Mouse (Mus musculus) CH12.LX (cell line): ENCODE measurements around the gene Sprr2k. TPM values are rescaled to one million over a fixed set of nuclear protein-coding genes. Genes with fewer than 3 reads are reported as not detected.

Experiments
- DNase-seq: peaks from one replicate; pipeline ENCODE4 v3.0.0-alpha.2; 2013; ENCODE audit errors: extremely low read depth
- H3K27ac ChIP-seq: 2 replicates; pipeline ENCODE4 v1.5.1; 2012; ENCODE audit warnings: low read depth, mild to moderate bottlenecking, control low read depth, moderate library complexity; ENCODE audit not compliant: insufficient read depth
- H3K27me3 ChIP-seq: replicated peaks from 2 replicates; pipeline ENCODE3; 2012; ENCODE audit warnings: inconsistent platforms
- H3K36me3 ChIP-seq, 2 experiments: replicated peaks in 1 of 2; 2 replicates each; pipeline versions ENCODE3 to v1.6.1; 2012; ENCODE audit warnings: inconsistent platforms in 1 of 2, low read length in 1 of 2, mild to moderate bottlenecking in 1 of 2, mixed read lengths in 1 of 2, moderate library complexity in 1 of 2; ENCODE audit not compliant: control insufficient read depth in 1 of 2, insufficient read depth in 1 of 2
- H3K4me1 ChIP-seq, 2 experiments: 2 replicates each; pipeline ENCODE4 v1.6.1; 2012; ENCODE audit warnings: inconsistent platforms in 1 of 2, moderate library complexity in 1 of 2; ENCODE audit not compliant: insufficient read depth in 2 of 2, control insufficient read depth in 1 of 2
- H3K4me2 ChIP-seq: 2 replicates; pipeline ENCODE4 v1.6.1; 2012; ENCODE audit warnings: low read depth, mild to moderate bottlenecking, control low read depth; ENCODE audit not compliant: poor library complexity, insufficient read depth, severe bottlenecking
- H3K4me3 ChIP-seq, 3 experiments: fragments of 150-350 bp in 1 of 3; sonication (generic) in 1 of 3; replicated peaks in 1 of 3; 2 replicates each; pipeline versions ENCODE3 to v1.5.1; 2011 to 2012; ENCODE audit warnings: low read depth in 2 of 3, low read length in 2 of 3, mild to moderate bottlenecking in 2 of 3, moderate library complexity in 2 of 3, control low read depth in 1 of 3, improper control_type of control experiment in 1 of 3, inconsistent platforms in 1 of 3, mixed read lengths in 1 of 3; ENCODE audit not compliant: poor library complexity in 1 of 3
- H3K79me2 ChIP-seq: replicated peaks from 2 replicates; pipeline ENCODE4 v1.6.1; 2012; ENCODE audit warnings: mild to moderate bottlenecking, moderate library complexity; ENCODE audit not compliant: control insufficient read depth, poor library complexity, insufficient read depth, severe bottlenecking; ENCODE audit errors: extremely low read depth
- H3K9ac ChIP-seq: 2 replicates; pipeline ENCODE4 v1.6.1; 2012; ENCODE audit warnings: low read depth, mild to moderate bottlenecking, control low read depth, moderate library complexity; ENCODE audit not compliant: insufficient read depth
- H3K9me3 ChIP-seq: replicated peaks from 2 replicates; pipeline ENCODE3; 2012; ENCODE audit warnings: low read length, inconsistent platforms, mixed read lengths
- BHLHE40 ChIP-seq: IDR thresholded peaks from 2 replicates; pipeline ENCODE4 v1.6.1; 2011; ENCODE audit warnings: mild to moderate bottlenecking, low read depth, low read length, improper control_type of control experiment
- CHD1 ChIP-seq: IDR thresholded peaks from 2 replicates; pipeline ENCODE4 v1.6.1; 2012; ENCODE audit warnings: low read depth, low read length, improper control_type of control experiment, inconsistent platforms
- CHD2 ChIP-seq: IDR thresholded peaks from 2 replicates; pipeline ENCODE4 v1.6.1; 2011; ENCODE audit warnings: low read length, improper control_type of control experiment
- CTCF ChIP-seq, 2 experiments: IDR thresholded peaks in 1 of 2; conservative IDR thresholded peaks in 1 of 2; 2 replicates each; pipeline ENCODE4 v1.5.1; 2011 to 2012; ENCODE audit warnings: low read depth in 2 of 2, low read length in 2 of 2, improper control_type of control experiment in 1 of 2, inconsistent platforms in 1 of 2, mild to moderate bottlenecking in 1 of 2, moderate library complexity in 1 of 2
- E2F4 ChIP-seq: IDR thresholded peaks from 2 replicates; pipeline ENCODE4 v1.6.1; 2011; ENCODE audit warnings: low read depth, low read length, improper control_type of control experiment; ENCODE audit not compliant: insufficient replicate concordance
- ELF1 ChIP-seq: IDR thresholded peaks from 2 replicates; pipeline ENCODE4 v1.6.1; 2014; ENCODE audit warnings: low read depth, mild to moderate bottlenecking, inconsistent platforms, low read length, improper control_type of control experiment
- ETS1 ChIP-seq: conservative IDR thresholded peaks from 2 replicates; pipeline ENCODE4 v1.6.1; 2012; ENCODE audit warnings: low read depth, mild to moderate bottlenecking, inconsistent platforms, low read length, improper control_type of control experiment, moderate library complexity
- HCFC1 ChIP-seq: IDR thresholded peaks from 2 replicates; pipeline ENCODE4 v1.6.1; 2012; ENCODE audit warnings: low read depth, mild to moderate bottlenecking, inconsistent platforms, low read length, improper control_type of control experiment
- MAFK ChIP-seq: IDR thresholded peaks from 2 replicates; pipeline ENCODE4 v1.6.1; 2011; ENCODE audit warnings: low read length, improper control_type of control experiment; ENCODE audit not compliant: insufficient replicate concordance
- MAX ChIP-seq: IDR thresholded peaks from 2 replicates; pipeline ENCODE4 v1.6.1; 2011; ENCODE audit warnings: low read length, improper control_type of control experiment
- MAZ ChIP-seq: IDR thresholded peaks from 2 replicates; pipeline ENCODE4 v1.6.1; 2012; ENCODE audit warnings: low read depth, mild to moderate bottlenecking, inconsistent platforms, low read length, improper control_type of control experiment, moderate library complexity
- MEF2A ChIP-seq: IDR thresholded peaks from 2 replicates; pipeline ENCODE4 v1.6.1; 2014; ENCODE audit warnings: low read depth, mild to moderate bottlenecking, inconsistent platforms, low read length, improper control_type of control experiment, borderline replicate concordance
- MXI1 ChIP-seq: IDR thresholded peaks from 2 replicates; pipeline ENCODE4 v1.6.1; 2011; ENCODE audit warnings: mild to moderate bottlenecking, low read depth, low read length, improper control_type of control experiment
- NELFE ChIP-seq: IDR thresholded peaks from 2 replicates; pipeline ENCODE4 v1.6.1; 2011; ENCODE audit warnings: low read depth, low read length, improper control_type of control experiment
- NRF1 ChIP-seq: IDR thresholded peaks from 2 replicates; pipeline ENCODE4 v1.6.1; 2014; ENCODE audit warnings: low read depth, mild to moderate bottlenecking, inconsistent platforms, low read length, improper control_type of control experiment, moderate library complexity
- PAX5 ChIP-seq: IDR thresholded peaks from 2 replicates; pipeline ENCODE4 v1.6.1; 2012; ENCODE audit warnings: low read length, inconsistent platforms, mixed read lengths
- POLR2A ChIP-seq: IDR thresholded peaks from 2 replicates; pipeline ENCODE4 v1.6.1; 2011; ENCODE audit warnings: low read depth, mild to moderate bottlenecking, improper control_type of control experiment, low read length
- POLR2AphosphoS2 ChIP-seq: IDR thresholded peaks from 2 replicates; pipeline ENCODE4 v1.6.1; 2011; ENCODE audit warnings: low read depth, low read length, improper control_type of control experiment
- SIN3A ChIP-seq: IDR thresholded peaks from 2 replicates; pipeline ENCODE4 v1.6.1; 2012; ENCODE audit warnings: low read length, improper control_type of control experiment, inconsistent platforms
- SMC3 ChIP-seq: IDR thresholded peaks from 2 replicates; pipeline ENCODE4 v1.6.1; 2011; ENCODE audit warnings: low read depth, low read length, improper control_type of control experiment
- TBP ChIP-seq: conservative IDR thresholded peaks from 2 replicates; pipeline ENCODE4 v1.6.1; 2011; ENCODE audit warnings: low read depth, low read length, improper control_type of control experiment
- TCF12 ChIP-seq: IDR thresholded peaks from 2 replicates; pipeline ENCODE4 v1.6.1; 2014; ENCODE audit warnings: low read depth, mild to moderate bottlenecking, inconsistent platforms, low read length, improper control_type of control experiment
- USF1 ChIP-seq: IDR thresholded peaks from 2 replicates; pipeline ENCODE4 v1.6.1; 2014; ENCODE audit warnings: low read depth, mild to moderate bottlenecking, inconsistent platforms, low read length, improper control_type of control experiment
- ZC3H11A ChIP-seq: IDR thresholded peaks from 2 replicates; pipeline ENCODE4 v1.6.1; 2012; ENCODE audit warnings: low read depth, mild to moderate bottlenecking, inconsistent platforms, low read length, improper control_type of control experiment
- ZKSCAN1 ChIP-seq: IDR thresholded peaks from 2 replicates; pipeline ENCODE4 v1.6.1; 2012; ENCODE audit warnings: low read depth, inconsistent platforms, low read length, improper control_type of control experiment, borderline replicate concordance
- ZMIZ1 ChIP-seq: IDR thresholded peaks from 2 replicates; pipeline ENCODE4 v1.6.1; 2012; ENCODE audit warnings: low read depth, mild to moderate bottlenecking, inconsistent platforms, low read length, improper control_type of control experiment
- dilution Hi-C: fragments of 300-500 bp; cut with MboI; formaldehyde crosslinking; loops from 2 replicates; pipeline ENCODE4 v1.14.3; 2020; ENCODE audit warnings: low sequenced_read_pairs; ENCODE audit not compliant: extremely low pct_unique_long_range_greater_than_20kb, extremely low pct_ligation_motif_present
- in situ Hi-C: fragments of 300-500 bp; cut with MboI; formaldehyde crosslinking; loops from 3 replicates; pipeline ENCODE4 v1.14.3; 2019; ENCODE audit warnings: low sequenced_read_pairs, low pct_ligation_motif_present, low pct_unique_long_range_greater_than_20kb, mixed read lengths
- polyA plus RNA-seq: library from polyadenylated mRNA; unstranded; fragments of >175 nt; gene quantifications from 2 replicates; pipeline ENCODE4 v1.2.1, GENCODE M21; 2012; ENCODE audit warnings: low read depth; ENCODE audit not compliant: insufficient read length
- total RNA-seq, 2 experiments: library from RNA; depleted of rRNA; stranded (reverse); fragments of 300-350 nt in 1 of 2; fragments of >200 nt in 1 of 2; gene quantifications; 2 replicates each; pipeline ENCODE4 v1.2.3; 2012 to 2014

The Sprr2k gene
- total and polyA plus RNA-seq, 3 experiments, result not detected

GRCm38 (mm10) chr3:92458620-92459019 lies 26.2 kb downstream of the Sprr2k start, which contains the start of gene Sprr3:
TSS of gene Sprr3 (minus strand) at chr3:92458720.
- Histone ChIP-seq H3K9ac (no peak within 1 kb of the TSS), H3K4me3 (no peak within 1 kb of the TSS), H3K27me3 (no peaks in the 10 kb centered on the region), H3K9me3 (peaks cover 33% of the 10 kb centered on the region), H3K79me2 (no peaks in the 10 kb centered on the region; the same call in 1 of the 2 replicates), H3K36me3 (no peaks in the 10 kb centered on the region), H3K4me2 (no peak within 1 kb of the TSS), H3K4me1 (no peaks in the 10 kb centered on the region), H3K27ac (no peak within 1 kb of the TSS)
- TF ChIP-seq NELFE (no peak), HCFC1 (no peak), ZC3H11A (no peak), USF1 (no peak), ELF1 (no peak), SMC3 (no peak), ZKSCAN1 (no peak), CHD1 (no peak), MAX (no peak), PAX5 (no peak), ETS1 (no peak), TCF12 (no peak), MAZ (no peak), MEF2A (no peak), CTCF (conservative IDR thresholded peaks at IDR 0.05 in 1 of 2, IDR thresholded peaks at IDR 0.05 in 1 of 2; ENCODE audit: low read depth in 2 of 2, low read length in 2 of 2) (no peak), MAFK (no peak), ZMIZ1 (no peak), BHLHE40 (no peak), TBP (no peak), MXI1 (no peak)
- no peak for DNase-seq
- in situ Hi-C loops (no loop called here), dilution Hi-C loops (no loop called here)

- in situ Hi-C loops, result no loop called here
- TF ChIP-seq PAX5 (no peak), MEF2A (no peak), CHD1 (no peak), NRF1 (no peak), USF1 (no peak), MAZ (no peak), BHLHE40 (no peak), ETS1 (no peak), MAX (no peak), POLR2AphosphoS2 (no peak), TCF12 (no peak), E2F4 (no peak), SIN3A (no peak), NELFE (no peak), POLR2A (no peak), CHD2 (no peak)
- H3K36me3 ChIP-seq, result no peaks in the 10 kb centered on the region
- H3K79me2 ChIP-seq, result no peaks in the 10 kb centered on the region
- DNase-seq, result no peak
- dilution Hi-C loops, result no loop called here
- no peak overlapping the region for H3K9ac ChIP-seq
- H3K4me1 ChIP-seq, result no peaks in the 10 kb centered on the region
- no peak overlapping the region for H3K4me3 ChIP-seq
- H3K27ac ChIP-seq, result no peak overlapping the region
- peaks cover 18% of the 10 kb centered on the region for H3K9me3 ChIP-seq
- H3K4me2 ChIP-seq, result no peak overlapping the region
- no peaks in the 10 kb centered on the region for H3K27me3 ChIP-seq
These were observed 34.2 kb downstream of the Sprr2k start for GRCm38 (mm10) chr3:92466576-92466975.
